Mouse (Mus musculus): ENCODE measurements around the gene A630089N07Rik.
A peak's percentile ranks its signal among the peaks of the same experiment; 100 is the strongest.
"Not testable (repeated sequence)": the region's sequence is repeated elsewhere in the genome, so short reads cannot be mapped to it uniquely, and the experiment has no call there.

The A630089N07Rik gene

GRCm38 (mm10) chr16:98081889-98082818, at the start of gene A630089N07Rik:
Gene A630089N07Rik, minus strand, starts transcription at chr16:98082450.
- peak; percentile 64 for DNase-seq (ENCODE audit: low read depth, low spot score)

- no peak for DNase-seq (ENCODE audit: low read depth, low spot score)
Measured at GRCm38 (mm10) chr16:98107109-98107508, 24.9 kb upstream of the A630089N07Rik start.

GRCm38 (mm10) chr16:98081550-98081888, 731 bp downstream of the A630089N07Rik start:
- DNase-seq (ENCODE audit: low read depth, low spot score), result not testable (repeated sequence)

- DNase-seq (ENCODE audit: low read depth, low spot score), result not testable (repeated sequence)
Measured at GRCm38 (mm10) chr16:98081140-98081539, 1.1 kb downstream of the A630089N07Rik start.

- not testable (repeated sequence) for DNase-seq (ENCODE audit: low read depth, low spot score)
Measured at GRCm38 (mm10) chr16:98079382-98079781, 2.9 kb downstream of the A630089N07Rik start.

GRCm38 (mm10) chr16:98041676-98042075, 40.6 kb downstream of the A630089N07Rik start:
- DNase-seq (ENCODE audit: low read depth, low spot score), result peak; percentile 8

- not testable (repeated sequence) for DNase-seq (ENCODE audit: low read depth, low spot score)
Measured at GRCm38 (mm10) chr16:98034971-98035370, 47.3 kb downstream of the A630089N07Rik start.

- DNase-seq (ENCODE audit: low read depth, low spot score), result not testable (repeated sequence)
Measured at GRCm38 (mm10) chr16:98026186-98026585, 56.1 kb downstream of the A630089N07Rik start.

- peak; percentile 45 for DNase-seq (ENCODE audit: low read depth, low spot score)
Measured at GRCm38 (mm10) chr16:98022657-98023345, 59.4 kb downstream of the A630089N07Rik start.

- DNase-seq (ENCODE audit: low read depth, low spot score), result no peak
Measured at GRCm38 (mm10) chr16:98022081-98022480, 60.2 kb downstream of the A630089N07Rik start.

GRCm38 (mm10) chr16:97997383-97997731, 84.9 kb downstream of the A630089N07Rik start:
- DNase-seq (ENCODE audit: low read depth, low spot score), result not testable (repeated sequence)

GRCm38 (mm10) chr16:97996616-97997382, 85.5 kb downstream of the A630089N07Rik start, which contains the start of gene B230307C23Rik:
Gene B230307C23Rik, plus strand, starts transcription at chr16:97997315.
- peak; percentile 76 for DNase-seq (ENCODE audit: low read depth, low spot score)

GRCm38 (mm10) chr16:97995849-97996615, 86.2 kb downstream of the A630089N07Rik start:
- no peak for DNase-seq (ENCODE audit: low read depth, low spot score)

- not testable (repeated sequence) for DNase-seq (ENCODE audit: low read depth, low spot score)
Measured at GRCm38 (mm10) chr16:97992477-97992876, 89.8 kb downstream of the A630089N07Rik start.

GRCm38 (mm10) chr16:97991517-97991916, 90.7 kb downstream of the A630089N07Rik start:
- no peak for DNase-seq (ENCODE audit: low read depth, low spot score)

GRCm38 (mm10) chr16:97984589-97984988, 97.7 kb downstream of the A630089N07Rik start:
- DNase-seq (ENCODE audit: low read depth, low spot score), result no peak

GRCm38 (mm10) chr16:97981362-97981761, 100.9 kb downstream of the A630089N07Rik start:
- no peak for DNase-seq (ENCODE audit: low read depth, low spot score)

- DNase-seq (ENCODE audit: low read depth, low spot score), result no peak
Measured at GRCm38 (mm10) chr16:97977722-97978121, 104.5 kb downstream of the A630089N07Rik start.

- DNase-seq (ENCODE audit: low read depth, low spot score), result no peak
Measured at GRCm38 (mm10) chr16:97977277-97977676, 105.0 kb downstream of the A630089N07Rik start.

GRCm38 (mm10) chr16:97963956-97964540, 118.2 kb downstream of the A630089N07Rik start:
- no peak for DNase-seq (ENCODE audit: low read depth, low spot score)

Measured in c-Kit-negative CD71-positive TER-119-positive erythroid progenitor cells, embryonic 14.5 days (primary cell).